Mouse (Mus musculus) liver, embryonic 14.5 days (tissue): ENCODE measurements at regions not wholly inside any gene's neighbourhood (a gene's known extent, or its start where the extent isn't known, plus 50 kb on each side); places are given as distances from the start of the nearest gene placed in this dataset.

Source experiments
- ATAC-seq: fragments of 200-750 bp; cut with Nextera tagmentation; 2 replicates; pipeline ENCODE4 v1.8.0; 2017; ENCODE audit warnings: moderate number of reproducible peaks, mild to moderate bottlenecking, moderate library complexity; ENCODE audit not compliant: insufficient read depth
- DNase-seq, 3 experiments: peaks; one replicate each; pipeline ENCODE4 v3.0.0-alpha.2; 2012 to 2013; ENCODE audit warnings: low read depth in 3 of 3, low spot score in 3 of 3
- H3K27ac ChIP-seq: fragments of 300-500 bp; sonication (generic); 2 replicates; pipeline ENCODE4 v1.5.1; 2014; ENCODE audit warnings: moderate library complexity, mild to moderate bottlenecking, control low read depth, inconsistent platforms
- H3K27me3 ChIP-seq: fragments of 300-500 bp; sonication (generic); 2 replicates; pipeline ENCODE4 v1.6.1; 2014; ENCODE audit warnings: mild to moderate bottlenecking, low read length, moderate library complexity; ENCODE audit not compliant: control insufficient read depth, insufficient read depth
- H3K36me3 ChIP-seq: fragments of 300-500 bp; sonication (generic); replicated peaks from 2 replicates; pipeline ENCODE4 v1.6.1; 2014; ENCODE audit warnings: low read depth; ENCODE audit not compliant: control insufficient read depth, insufficient read depth
- H3K4me1 ChIP-seq, 2 experiments: fragments of 200-500 bp in 1 of 2; fragments of 300-500 bp in 1 of 2; sonication (generic) in 1 of 2; replicated peaks; 2 replicates each; pipeline ENCODE4 v1.6.1; 2012 to 2014; ENCODE audit warnings: antibody characterized with exemption in 1 of 2, inconsistent platforms in 1 of 2, low read length in 1 of 2; ENCODE audit not compliant: control insufficient read depth in 2 of 2, insufficient read depth in 2 of 2
- H3K4me2 ChIP-seq: fragments of 300-500 bp; sonication (generic); 2 replicates; pipeline ENCODE4 v1.6.1; 2014; ENCODE audit warnings: low read depth, mild to moderate bottlenecking, control low read depth, moderate library complexity
- H3K4me3 ChIP-seq, 2 experiments: fragments of 200-500 bp in 1 of 2; fragments of 300-500 bp in 1 of 2; sonication (generic) in 1 of 2; 2 replicates each; pipeline ENCODE4 v1.5.1; 2012 to 2014; ENCODE audit warnings: low read depth in 2 of 2, low read length in 2 of 2, mild to moderate bottlenecking in 2 of 2, control low read depth in 1 of 2, inconsistent platforms in 1 of 2, moderate library complexity in 1 of 2; ENCODE audit not compliant: insufficient read depth in 1 of 2
- H3K9ac ChIP-seq: fragments of 300-500 bp; sonication (generic); replicated peaks from 2 replicates; pipeline ENCODE4 v1.6.1; 2014; ENCODE audit warnings: mild to moderate bottlenecking, control low read depth, moderate library complexity
- H3K9me3 ChIP-seq: fragments of 300-500 bp; sonication (generic); 2 replicates; pipeline ENCODE4 v1.6.1; 2016; ENCODE audit warnings: low read length, mixed read lengths; ENCODE audit not compliant: control insufficient read depth
- CTCF ChIP-seq: IDR thresholded peaks from 2 replicates; pipeline ENCODE4 v1.5.1; 2016; ENCODE audit warnings: antibody characterized with exemption, low read depth, control low read depth
- EP300 ChIP-seq: IDR thresholded peaks from 2 replicates; pipeline ENCODE4 v1.6.1; 2016; ENCODE audit warnings: antibody characterized with exemption, low read depth
- WGBS: fragments of 180-500 bp; shearing (Covaris S2); extraction: QIAGEN DNeasy Blood & Tissue Kit; methylation state at CpG from one replicate; pipeline ENCODE4 v1.1.7; 2014; ENCODE audit not compliant: insufficient replicate concordance; 5-methylcytosine and 5-hydroxymethylcytosine counted together

DNA sequence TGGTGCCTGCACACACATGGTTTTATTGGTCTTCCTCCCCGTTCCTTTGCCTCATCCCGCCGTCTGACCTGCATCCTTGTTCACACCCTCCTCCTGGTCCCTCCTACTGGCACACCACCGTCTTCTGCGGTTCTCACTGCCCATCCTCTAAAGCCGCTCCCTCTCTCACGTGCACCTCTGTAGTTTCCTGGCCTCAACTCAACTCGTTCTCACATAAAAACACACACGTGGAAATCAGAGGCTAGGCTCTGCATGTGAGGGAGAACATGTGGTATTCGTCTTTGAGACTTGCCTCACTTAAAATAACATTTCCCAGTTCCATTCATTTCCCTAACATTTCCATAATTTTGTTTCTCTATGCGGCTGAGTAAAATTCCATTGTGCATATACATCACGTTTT lies 69.5 kb downstream of the Aldh8a1 start:
- no peak overlapping the region for H3K27ac ChIP-seq
- DNase-seq (no peak), ATAC-seq (no peak)
- no peaks in the 10 kb centered on the region for H3K36me3 ChIP-seq
- H3K4me2 ChIP-seq = no peak overlapping the region
- no peaks in the 10 kb centered on the region for H3K27me3 ChIP-seq
- TF ChIP-seq EP300 (no peak), CTCF (no peak)
- WGBS = 59% methylated on average over 12 of the region's 12 CpGs
- peaks cover 3 to 23% of the 10 kb centered on the region in 2 experiments; a peak in 3 of 4 replicates for H3K4me1 ChIP-seq
- no peak overlapping the region for H3K9ac ChIP-seq
- H3K9me3 ChIP-seq = no peaks in the 10 kb centered on the region
- H3K4me3 ChIP-seq = no peak overlapping the region

DNA sequence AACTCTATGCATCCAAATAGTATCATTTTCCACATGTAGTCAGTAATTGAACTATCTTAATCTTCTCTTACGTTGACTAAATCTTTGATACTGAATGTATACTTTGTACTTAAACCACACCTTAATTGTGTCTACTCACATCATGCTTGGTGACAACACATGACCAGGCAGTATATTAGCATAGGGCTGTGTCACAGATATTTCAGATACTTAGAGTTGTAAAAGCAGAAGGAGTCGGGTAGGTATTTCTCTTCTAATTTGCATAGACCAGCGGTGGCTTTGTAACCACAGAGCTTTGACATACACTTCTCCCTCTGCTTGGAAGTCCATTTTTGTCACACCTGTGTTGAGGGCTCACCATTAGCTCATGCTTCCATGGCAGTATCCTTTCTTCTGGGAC lies 71.0 kb downstream of the Aldh8a1 start:
- Histone ChIP-seq H3K4me1 (peaks cover 0 to 21% of the 10 kb centered on the region in 2 experiments; a peak in 2 of 4 replicates), H3K4me3 (no peak overlapping the region), H3K36me3 (no peaks in the 10 kb centered on the region), H3K27ac (no peak overlapping the region), H3K4me2 (no peak overlapping the region), H3K9me3 (no peaks in the 10 kb centered on the region), H3K27me3 (no peaks in the 10 kb centered on the region), H3K9ac (no peak overlapping the region)
- DNase-seq = no peak
- 46% methylated on average over 3 of the region's 3 CpGs for WGBS
- TF ChIP-seq CTCF (no peak), EP300 (no peak)
- ATAC-seq = no peak

DNA sequence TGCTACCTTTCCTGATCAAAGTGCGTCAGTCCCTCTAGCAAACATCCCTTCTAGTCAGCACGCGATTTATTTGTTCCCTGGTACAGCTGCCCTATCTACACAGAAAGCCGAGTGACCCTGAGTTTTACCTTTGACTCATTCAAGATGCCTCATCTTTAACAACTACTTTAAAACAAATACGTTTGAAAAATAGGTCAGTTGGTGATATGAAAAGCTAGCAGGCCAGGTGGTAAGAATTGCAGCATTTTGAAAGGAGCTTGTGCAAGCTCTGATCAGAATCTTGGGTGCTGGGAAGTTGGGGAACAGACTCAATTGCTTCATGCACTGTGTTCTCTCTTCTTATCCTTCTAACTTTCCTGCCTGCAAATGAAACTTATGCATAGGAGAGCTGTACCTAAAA lies 71.9 kb downstream of the Aldh8a1 start:
- H3K27me3 ChIP-seq = no peaks in the 10 kb centered on the region
- no peak overlapping the region for H3K4me3 ChIP-seq
- H3K27ac ChIP-seq = no peak overlapping the region
- H3K36me3 ChIP-seq = no peaks in the 10 kb centered on the region
- H3K9ac ChIP-seq = no peak overlapping the region
- H3K4me2 ChIP-seq = no peak overlapping the region
- peaks cover 0 to 20% of the 10 kb centered on the region in 2 experiments; a peak in 2 of 4 replicates for H3K4me1 ChIP-seq
- ATAC-seq (no peak), DNase-seq (no peak)
- TF ChIP-seq CTCF (no peak), EP300 (no peak)
- H3K9me3 ChIP-seq = no peaks in the 10 kb centered on the region
- 60% methylated on average over 5 of the region's 5 CpGs for WGBS

DNA sequence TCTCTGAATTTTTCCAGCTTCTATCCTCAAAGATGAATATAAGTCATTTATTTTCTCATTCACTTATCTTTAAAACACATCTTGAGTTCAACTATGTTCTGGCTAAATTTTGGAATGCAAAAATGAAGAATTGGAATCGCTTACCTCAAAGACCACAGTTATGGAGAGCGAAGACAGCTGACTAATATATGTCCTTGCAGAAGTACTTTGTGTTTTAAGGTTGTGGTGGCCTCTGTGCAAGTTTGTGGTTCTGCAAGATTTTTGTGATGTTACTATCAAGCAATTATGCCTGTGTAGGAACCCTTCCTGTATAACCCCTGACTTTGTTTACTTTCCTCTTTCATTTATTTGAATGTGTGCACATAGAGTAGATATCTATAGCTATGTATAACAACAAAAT lies 75.5 kb downstream of the Aldh8a1 start:
- no peak for ATAC-seq
- no peaks in the 10 kb centered on the region for H3K36me3 ChIP-seq
- no peaks in the 10 kb centered on the region for H3K9me3 ChIP-seq
- H3K9ac ChIP-seq = no peak overlapping the region
- 62% methylated on average over 2 of the region's 2 CpGs for WGBS
- TF ChIP-seq CTCF = no peak
- no peak for TF ChIP-seq EP300
- H3K27me3 ChIP-seq = no peaks in the 10 kb centered on the region
- H3K4me1 ChIP-seq = peaks cover 0 to 8% of the 10 kb centered on the region in 2 experiments; a peak in 2 of 4 replicates
- no peak overlapping the region for H3K27ac ChIP-seq
- DNase-seq = no peak
- no peak overlapping the region for H3K4me2 ChIP-seq
- no peak overlapping the region for H3K4me3 ChIP-seq

DNA sequence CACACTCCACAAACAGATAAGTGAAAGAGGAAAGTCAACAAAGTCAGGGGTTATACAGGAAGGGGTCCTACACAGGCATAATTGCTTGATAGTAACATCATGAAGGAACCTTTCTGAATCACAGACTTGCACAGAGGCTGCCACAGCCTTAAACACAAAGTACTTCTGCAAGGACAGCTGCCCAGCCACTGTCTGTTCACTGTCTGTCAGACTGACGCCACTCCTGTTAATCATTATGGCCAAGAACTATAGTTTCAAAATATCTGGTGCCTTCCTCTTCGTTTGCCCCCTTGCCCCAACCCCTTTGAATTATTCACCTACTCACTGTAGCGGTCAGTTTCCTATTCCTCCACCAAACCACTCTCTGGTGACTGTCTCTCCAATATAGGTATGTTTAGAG lies 76.4 kb downstream of the Aldh8a1 start:
- Histone ChIP-seq H3K27me3 (no peaks in the 10 kb centered on the region), H3K4me2 (no peak overlapping the region), H3K9ac (no peak overlapping the region), H3K9me3 (no peaks in the 10 kb centered on the region), H3K4me3 (no peak overlapping the region), H3K36me3 (no peaks in the 10 kb centered on the region), H3K4me1 (peaks cover 0 to 7% of the 10 kb centered on the region in 2 experiments; a peak in 2 of 4 replicates), H3K27ac (no peak overlapping the region)
- TF ChIP-seq CTCF = no peak
- no peak for TF ChIP-seq EP300
- ATAC-seq (no peak), DNase-seq (no peak)
- 45% methylated on average over 3 of the region's 3 CpGs for WGBS
